Mouse (Mus musculus) erythroblast, embryonic 14.5 days (primary cell): Measurements from ENCODE around the gene Dmxl2. TPM values are rescaled to one million over a fixed set of nuclear protein-coding genes. Genes with fewer than 3 reads are reported as not detected.

Experiments
- H3K27me3 ChIP-seq: 2 replicates; pipeline ENCODE4 v1.6.1; 2012; ENCODE audit warnings: inconsistent platforms; ENCODE audit not compliant: control insufficient read depth
- H3K36me3 ChIP-seq: 2 replicates; pipeline ENCODE4 v1.6.1; 2012; ENCODE audit warnings: mild to moderate bottlenecking, inconsistent platforms; ENCODE audit not compliant: control insufficient read depth
- H3K4me1 ChIP-seq: 2 replicates; pipeline ENCODE4 v1.6.1; 2012; ENCODE audit warnings: inconsistent platforms; ENCODE audit not compliant: control insufficient read depth
- H3K4me3 ChIP-seq: replicated peaks from 2 replicates; pipeline ENCODE3; 2012; ENCODE audit warnings: moderate library complexity, mild to moderate bottlenecking, inconsistent platforms
- H3K9me3 ChIP-seq: 2 replicates; pipeline ENCODE4 v1.6.1; 2012; ENCODE audit warnings: low read length, inconsistent platforms, mixed read lengths; ENCODE audit not compliant: control insufficient read depth
- GATA1 ChIP-seq: IDR thresholded peaks from 2 replicates; pipeline ENCODE4 v1.6.1; 2012; ENCODE audit warnings: low read length, inconsistent platforms, mixed read lengths
- TAL1 ChIP-seq: IDR thresholded peaks from 3 replicates; pipeline ENCODE4 v1.6.1; 2012; ENCODE audit warnings: low read length, inconsistent platforms, mixed read lengths
- polyA plus RNA-seq: library from polyadenylated mRNA; stranded (reverse); fragments of >175 nt; gene quantifications from 2 replicates; pipeline ENCODE4 v1.2.3, GENCODE M21; 2012

The Dmxl2 gene
- polyA plus RNA-seq, 1 experiment, result 0.02 TPM

DNA sequence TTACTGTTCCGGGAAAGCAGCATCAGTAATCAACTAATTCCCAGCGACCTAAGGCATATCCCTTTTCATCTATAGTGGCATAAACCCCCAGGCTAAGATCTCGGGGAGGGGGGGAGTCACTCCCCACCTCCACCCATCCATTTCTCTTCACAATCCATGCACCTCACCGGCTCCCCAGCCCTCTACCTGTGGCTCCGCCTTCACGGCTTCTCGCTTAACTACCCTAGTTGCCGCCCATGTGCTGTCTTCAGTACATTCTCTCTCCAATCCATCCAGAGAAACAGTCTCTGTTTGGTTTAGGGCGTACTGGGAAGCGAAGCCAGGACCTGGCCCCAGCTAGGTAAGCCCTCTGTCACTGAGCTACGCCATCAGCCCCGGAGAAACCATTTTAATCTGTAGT is 1.4 kb upstream of the Dmxl2 start:
- H3K4me3 ChIP-seq, result no peak overlapping the region
- TF ChIP-seq TAL1 (no peak), GATA1 (no peak)
- H3K36me3 ChIP-seq, result no peaks in the 10 kb centered on the region
- peaks cover 60% of the 10 kb centered on the region for H3K27me3 ChIP-seq
- H3K4me1 ChIP-seq, result peaks cover 9% of the 10 kb centered on the region
- H3K9me3 ChIP-seq, result no peaks in the 10 kb centered on the region

DNA sequence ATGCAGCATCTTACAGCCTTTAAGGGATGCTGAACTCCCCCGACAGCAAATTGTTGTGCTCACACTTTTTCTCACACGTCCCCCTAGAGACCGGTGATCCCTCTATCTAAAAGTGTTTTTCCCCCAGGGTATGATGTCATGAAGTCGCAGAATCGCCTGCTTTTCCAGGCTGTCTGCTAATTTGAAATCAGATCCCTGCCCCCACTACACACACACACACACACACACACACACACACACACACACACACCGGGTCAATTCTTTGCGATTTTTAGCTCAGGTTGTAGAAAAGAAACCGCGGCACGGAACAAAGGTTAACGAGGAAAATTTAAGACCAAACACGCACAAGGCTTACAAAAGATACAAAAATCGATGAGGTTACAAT is 677 bp upstream of the Dmxl2 start:
- peaks cover 60% of the 10 kb centered on the region for H3K27me3 ChIP-seq
- no peaks in the 10 kb centered on the region for H3K9me3 ChIP-seq
- peak overlapping the region; percentile 65 for H3K4me3 ChIP-seq
- TF ChIP-seq TAL1, result no peak
- no peak for TF ChIP-seq GATA1
- H3K4me1 ChIP-seq, result peaks cover 9% of the 10 kb centered on the region
- no peaks in the 10 kb centered on the region for H3K36me3 ChIP-seq

DNA sequence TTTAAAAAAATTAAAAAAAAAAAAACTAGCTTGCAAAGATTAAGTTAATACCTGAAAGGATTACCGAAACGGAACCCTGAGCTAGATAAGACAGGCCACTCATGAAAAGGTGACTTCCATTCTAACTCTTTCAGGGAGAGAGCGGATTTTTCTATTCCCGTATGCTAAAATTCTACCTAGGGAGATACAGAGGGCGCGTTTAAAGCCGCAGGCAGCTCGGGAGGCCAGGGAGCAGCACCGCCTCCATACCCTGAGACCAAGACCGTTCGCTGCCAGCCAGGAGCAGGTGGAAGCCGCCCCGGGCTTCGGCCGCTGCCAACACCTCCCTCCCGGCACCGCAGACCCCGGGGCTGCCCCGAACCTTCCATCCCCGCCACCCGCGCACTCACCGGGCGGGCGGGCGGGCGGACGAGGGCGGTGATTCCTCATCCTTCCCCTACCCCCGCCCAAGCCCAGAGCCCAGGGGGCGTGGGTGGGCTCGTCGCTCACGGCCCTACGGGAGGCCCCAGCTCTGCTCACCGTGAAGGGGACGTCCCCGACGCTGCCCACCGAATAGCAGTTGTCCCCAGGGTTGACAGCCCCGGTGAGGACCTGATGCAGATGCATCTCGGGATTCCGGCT is 484 bp downstream of the Dmxl2 start:
- H3K27me3 ChIP-seq, result peaks cover 60% of the 10 kb centered on the region
- H3K4me3 ChIP-seq, result peak overlapping the region; percentile 65

DNA sequence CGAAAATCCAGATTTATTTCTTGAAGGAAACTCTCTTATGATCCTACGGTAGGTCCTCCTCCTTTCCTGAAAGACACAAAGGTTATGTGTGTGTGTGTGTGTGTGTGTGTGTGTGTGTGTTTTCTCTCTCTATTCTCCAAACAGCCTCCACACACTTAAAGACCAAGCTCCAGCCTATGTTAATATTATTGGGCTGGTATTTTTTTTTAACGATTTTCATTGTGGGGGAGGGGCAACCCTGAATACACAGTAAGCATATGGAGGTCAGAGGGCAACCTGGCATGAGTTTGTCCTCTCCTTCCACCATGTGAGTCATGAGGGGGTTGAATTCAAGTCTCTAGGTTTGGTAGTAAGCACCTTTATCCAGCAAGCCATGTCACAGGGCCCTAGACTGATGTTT is 1.6 kb downstream of the Dmxl2 start:
- TF ChIP-seq TAL1 (no peak), GATA1 (no peak)
- peaks cover 54% of the 10 kb centered on the region for H3K27me3 ChIP-seq
- no peaks in the 10 kb centered on the region for H3K36me3 ChIP-seq
- H3K4me3 ChIP-seq, result no peak overlapping the region
- peaks cover 9% of the 10 kb centered on the region for H3K4me1 ChIP-seq
- H3K9me3 ChIP-seq, result no peaks in the 10 kb centered on the region

More for the DNA sequence above, 484 bp downstream of the Dmxl2 start:
- Histone ChIP-seq H3K4me1 (peaks cover 9% of the 10 kb centered on the region), H3K9me3 (no peaks in the 10 kb centered on the region), H3K36me3 (no peaks in the 10 kb centered on the region)
- TF ChIP-seq TAL1 (no peak), GATA1 (no peak)

DNA sequence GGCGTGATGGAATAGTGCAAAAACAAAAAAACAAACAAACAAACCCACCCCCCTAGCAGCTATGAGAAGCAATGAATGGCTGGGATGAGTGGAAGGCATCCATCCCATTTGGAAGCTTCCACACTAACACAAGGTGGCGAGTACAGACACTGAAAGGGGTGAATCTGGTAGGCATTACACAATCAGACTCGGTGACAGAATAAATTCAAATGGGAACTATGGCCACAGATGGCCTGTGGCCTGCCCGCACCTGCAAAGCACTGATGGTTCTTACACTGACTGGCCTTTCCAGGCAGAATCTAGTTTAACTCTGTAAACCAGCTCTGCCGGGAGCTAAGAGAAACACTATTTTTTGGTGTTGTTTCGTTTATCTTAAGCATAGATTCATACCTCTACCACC is 2.1 kb downstream of the Dmxl2 start:
- Histone ChIP-seq H3K36me3 (no peaks in the 10 kb centered on the region), H3K27me3 (peaks cover 50% of the 10 kb centered on the region), H3K4me3 (no peak overlapping the region), H3K4me1 (peaks cover 9% of the 10 kb centered on the region), H3K9me3 (no peaks in the 10 kb centered on the region)
- no peak for TF ChIP-seq GATA1
- TF ChIP-seq TAL1, result no peak

DNA sequence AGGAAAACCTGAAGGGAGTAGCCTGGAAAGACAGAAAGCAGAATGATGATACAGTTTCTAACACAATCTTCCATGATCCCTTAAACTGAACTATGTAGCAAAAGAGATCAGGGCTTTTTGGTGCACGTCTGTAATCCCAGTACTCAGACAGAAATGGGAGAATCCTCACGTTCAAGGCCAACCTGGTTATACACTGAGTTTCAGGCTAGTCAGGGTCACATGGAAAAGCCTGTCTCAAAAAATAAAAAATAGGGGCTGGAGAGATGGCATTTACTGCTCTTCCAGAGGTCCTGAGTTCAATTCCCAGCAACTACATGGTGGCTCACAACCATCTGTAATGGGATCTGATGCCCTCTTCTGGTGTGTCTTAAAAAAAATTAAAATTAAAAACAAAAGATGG is 11.0 kb downstream of the Dmxl2 start:
- no peaks in the 10 kb centered on the region for H3K9me3 ChIP-seq
- H3K27me3 ChIP-seq, result no peaks in the 10 kb centered on the region
- TF ChIP-seq TAL1, result no peak
- TF ChIP-seq GATA1, result no peak
- no peak overlapping the region for H3K4me3 ChIP-seq
- no peaks in the 10 kb centered on the region; the same call in 1 of the 2 replicates for H3K4me1 ChIP-seq
- H3K36me3 ChIP-seq, result no peaks in the 10 kb centered on the region

DNA sequence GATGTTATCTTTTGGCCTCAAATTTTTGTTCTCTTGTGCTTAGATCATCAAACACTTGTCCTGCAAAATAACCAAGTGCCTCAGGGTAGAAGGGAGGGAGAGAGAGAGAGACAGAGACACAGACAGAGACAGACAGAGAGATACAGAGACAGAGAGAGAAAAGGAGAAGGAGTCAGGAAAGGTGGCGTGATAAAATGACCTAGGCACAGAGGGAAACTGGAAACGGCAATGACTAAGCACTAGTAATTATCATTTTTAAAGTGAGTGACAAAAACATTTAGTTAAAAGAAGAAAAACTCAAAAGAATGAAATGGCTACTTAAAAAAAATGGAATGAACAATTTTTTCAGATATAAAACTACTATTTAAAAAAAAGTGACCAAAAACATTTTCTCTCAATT is 11.8 kb downstream of the Dmxl2 start:
- Histone ChIP-seq H3K27me3 (no peaks in the 10 kb centered on the region), H3K9me3 (no peaks in the 10 kb centered on the region), H3K4me1 (peaks cover 7% of the 10 kb centered on the region), H3K36me3 (no peaks in the 10 kb centered on the region), H3K4me3 (no peak overlapping the region)
- no peak for TF ChIP-seq GATA1
- TF ChIP-seq TAL1, result no peak

DNA sequence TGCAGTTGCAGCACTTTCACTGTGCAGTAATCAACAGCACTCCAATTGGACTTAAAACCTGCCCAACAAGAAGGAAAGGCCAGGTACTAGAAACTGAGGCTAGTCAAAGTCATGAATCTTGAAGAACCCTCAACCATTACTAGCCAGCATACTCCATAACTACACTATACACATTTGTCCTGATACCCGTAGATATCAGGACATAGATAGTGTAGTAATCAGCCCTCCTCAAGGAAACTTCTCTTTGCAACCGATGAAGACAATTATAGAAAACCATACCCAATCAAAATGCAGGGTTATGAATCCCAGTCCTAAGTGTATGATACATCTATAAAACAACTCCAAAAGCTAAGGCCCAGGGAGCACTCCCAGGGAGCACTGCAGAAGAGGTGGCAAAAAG is 16.5 kb downstream of the Dmxl2 start:
- Histone ChIP-seq H3K27me3 (no peaks in the 10 kb centered on the region), H3K36me3 (no peaks in the 10 kb centered on the region), H3K4me3 (no peak overlapping the region), H3K4me1 (peaks cover 25% of the 10 kb centered on the region), H3K9me3 (no peaks in the 10 kb centered on the region)
- TF ChIP-seq TAL1, result no peak
- no peak for TF ChIP-seq GATA1

DNA sequence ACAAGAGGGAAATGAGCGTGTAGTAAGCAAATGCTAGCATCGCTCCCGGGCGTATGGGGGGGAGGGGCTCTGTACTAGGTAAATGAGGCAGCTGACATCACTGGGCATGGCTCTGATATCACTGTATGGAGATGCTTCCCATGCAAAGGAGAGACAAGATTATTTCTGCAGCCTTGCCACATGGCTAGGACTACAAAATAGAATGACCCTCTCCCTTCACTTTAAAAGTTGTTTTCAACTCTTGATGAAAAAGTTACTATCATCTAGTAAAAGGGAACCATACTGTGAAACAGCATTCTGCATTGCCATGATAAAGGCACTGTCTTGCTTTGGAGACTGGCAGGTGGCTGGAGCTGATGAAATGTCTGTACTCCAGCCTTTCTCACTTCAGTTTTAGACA is 18.2 kb downstream of the Dmxl2 start:
- no peaks in the 10 kb centered on the region for H3K27me3 ChIP-seq
- H3K9me3 ChIP-seq, result no peaks in the 10 kb centered on the region
- no peak overlapping the region for H3K4me3 ChIP-seq
- H3K4me1 ChIP-seq, result peaks cover 25% of the 10 kb centered on the region
- no peaks in the 10 kb centered on the region for H3K36me3 ChIP-seq
- TF ChIP-seq GATA1 (peak; percentile 11; the same call in 1 of the 2 replicates), TAL1 (peak; percentile 56; the same call in 2 of the 3 replicates)

DNA sequence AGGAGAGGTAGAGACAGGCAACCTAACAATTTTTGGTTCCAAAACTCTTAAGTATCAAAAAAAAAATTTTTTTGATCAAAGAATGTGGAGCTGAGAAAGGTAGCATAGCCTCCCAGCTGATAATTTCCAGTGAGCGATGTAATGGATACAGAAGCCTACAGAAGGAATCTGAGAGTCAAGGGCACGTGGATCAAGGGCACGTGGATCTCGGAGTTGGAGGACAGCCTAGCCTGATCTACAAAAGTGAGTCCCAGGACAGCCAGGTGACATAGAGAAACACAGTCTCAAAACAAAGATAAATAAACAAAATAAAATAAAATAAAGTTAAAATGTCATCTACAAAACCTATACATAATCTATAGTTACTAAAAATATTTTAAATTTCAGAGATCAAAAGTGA is 18.7 kb downstream of the Dmxl2 start:
- Histone ChIP-seq H3K4me1 (peaks cover 25% of the 10 kb centered on the region), H3K4me3 (no peak overlapping the region), H3K36me3 (no peaks in the 10 kb centered on the region), H3K9me3 (no peaks in the 10 kb centered on the region), H3K27me3 (no peaks in the 10 kb centered on the region)
- TF ChIP-seq GATA1 (no peak), TAL1 (no peak)

DNA sequence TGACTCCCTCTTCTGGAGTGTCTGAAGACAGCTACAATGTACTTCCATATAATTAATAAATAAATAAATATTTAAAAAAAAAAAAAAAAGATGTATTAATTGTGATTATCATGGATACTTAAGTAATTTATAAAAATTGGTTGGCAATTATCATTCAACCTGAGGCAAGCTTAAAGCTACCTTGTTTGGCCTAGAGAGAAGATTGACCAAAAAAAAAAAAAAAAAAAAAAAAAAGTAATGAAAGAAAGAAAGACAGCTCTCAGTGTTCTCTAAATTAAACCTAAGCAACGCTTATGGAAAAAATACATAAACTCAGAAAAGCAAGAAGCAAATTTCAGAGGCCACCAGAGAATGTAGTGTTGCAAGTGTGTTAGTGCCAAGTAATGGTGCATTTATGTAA is 22.4 kb downstream of the Dmxl2 start:
- H3K9me3 ChIP-seq, result no peaks in the 10 kb centered on the region
- no peak overlapping the region for H3K4me3 ChIP-seq
- H3K4me1 ChIP-seq, result peaks cover 23% of the 10 kb centered on the region
- no peaks in the 10 kb centered on the region for H3K27me3 ChIP-seq
- H3K36me3 ChIP-seq, result no peaks in the 10 kb centered on the region
- TF ChIP-seq GATA1 (no peak), TAL1 (no peak)
